Mouse (Mus musculus) layer of hippocampus, postnatal 14 days (tissue): ENCODE results near the gene Thsd4. TPM values are rescaled to one million over a fixed set of nuclear protein-coding genes. Genes with fewer than 3 reads are reported as not detected.

ENCODE experiments used
- DNase-seq, 2 experiments: peaks; one replicate each; pipeline ENCODE4 v3.0.0; 2021 to 2022; ENCODE audit warnings: low spot score in 2 of 2, mixed read lengths in 1 of 2
- total RNA-seq, 2 experiments: library from RNA; stranded (reverse); gene quantifications; 2 replicates each; pipeline ENCODE4 v1.2.3; 2021

Gene Thsd4
- total RNA-seq, 2 experiments from 2014 or later, result 36.4 to 37.8 TPM

- DNase-seq, result peak; percentile 31 to 50
Observed at GRCm38 (mm10) chr9:60166990-60167389, 354.9 kb downstream of the Thsd4 start.

GRCm38 (mm10) chr9:60160855-60161254, 361.0 kb downstream of the Thsd4 start:
- no peak for DNase-seq

- peak in 1 of 2 experiments; percentile 25 for DNase-seq
Observed at GRCm38 (mm10) chr9:60160194-60160593, 361.7 kb downstream of the Thsd4 start.

- no peak for DNase-seq
Observed at GRCm38 (mm10) chr9:60152990-60153389, 368.9 kb downstream of the Thsd4 start.

GRCm38 (mm10) chr9:60151897-60152627, 369.8 kb downstream of the Thsd4 start:
- no peak for DNase-seq

GRCm38 (mm10) chr9:60150511-60150910, 371.3 kb downstream of the Thsd4 start:
- DNase-seq, result no peak

- DNase-seq, result no peak
Observed at GRCm38 (mm10) chr9:60148988-60149387, 372.9 kb downstream of the Thsd4 start.

- DNase-seq, result no peak
Observed at GRCm38 (mm10) chr9:60147401-60147800, 374.4 kb downstream of the Thsd4 start.

GRCm38 (mm10) chr9:60143816-60144215, 378.0 kb downstream of the Thsd4 start:
- peak in 1 of 2 experiments; percentile 61 for DNase-seq

- peak in 1 of 2 experiments; percentile 29 for DNase-seq
Observed at GRCm38 (mm10) chr9:60141081-60141514, 380.7 kb downstream of the Thsd4 start.

GRCm38 (mm10) chr9:60140411-60140810, 381.4 kb downstream of the Thsd4 start:
- DNase-seq, result no peak

- DNase-seq, result no peak
Observed at GRCm38 (mm10) chr9:60139446-60139845, 382.4 kb downstream of the Thsd4 start.

- no peak for DNase-seq
Observed at GRCm38 (mm10) chr9:60129235-60129991, 392.4 kb downstream of the Thsd4 start.

GRCm38 (mm10) chr9:60126961-60127360, 394.9 kb downstream of the Thsd4 start:
- DNase-seq, result no peak

GRCm38 (mm10) chr9:60124102-60124501, 397.7 kb downstream of the Thsd4 start:
- no peak for DNase-seq

- no peak for DNase-seq
Observed at GRCm38 (mm10) chr9:60123066-60123465, 398.8 kb downstream of the Thsd4 start.

GRCm38 (mm10) chr9:60119846-60120245, 402.0 kb downstream of the Thsd4 start:
- DNase-seq, result no peak

- no peak for DNase-seq
Observed at GRCm38 (mm10) chr9:60117831-60118230, 404.0 kb downstream of the Thsd4 start.

GRCm38 (mm10) chr9:60115711-60116247, 406.1 kb downstream of the Thsd4 start:
- no peak for DNase-seq

GRCm38 (mm10) chr9:60115306-60115705, 406.5 kb downstream of the Thsd4 start:
- no peak for DNase-seq

- DNase-seq, result no peak
Observed at GRCm38 (mm10) chr9:60110200-60110599, 411.6 kb downstream of the Thsd4 start.

GRCm38 (mm10) chr9:60106683-60107082, 415.2 kb downstream of the Thsd4 start:
- no peak for DNase-seq
